Mouse (Mus musculus) lung, adult 2 months (tissue): ENCODE results near the gene Draxin. TPM values are rescaled to one million over a fixed set of nuclear protein-coding genes. Genes with fewer than 3 reads are reported as not detected.

ENCODE experiments used
- DNase-seq: peaks from one replicate; pipeline ENCODE4 v3.0.0; 2022
- H3K4me1 ChIP-seq: fragments of 200-500 bp; 2 replicates; pipeline ENCODE4 v1.6.1; 2011; ENCODE audit warnings: low read length; ENCODE audit not compliant: control insufficient read depth, insufficient read depth
- H3K4me3 ChIP-seq: fragments of 200-500 bp; replicated peaks from 2 replicates; pipeline ENCODE3; 2011; ENCODE audit warnings: low read depth, mild to moderate bottlenecking, control low read depth, low read length; ENCODE audit errors: extremely low read depth
- CTCF ChIP-seq: fragments of 200-500 bp; IDR thresholded peaks from 2 replicates; pipeline ENCODE4 v1.5.1; 2011; ENCODE audit warnings: mild to moderate bottlenecking, low read length, control low read depth; ENCODE audit not compliant: insufficient read depth
- POLR2A ChIP-seq: fragments of 200-500 bp; IDR thresholded peaks from 2 replicates; pipeline ENCODE4 v1.6.1; 2011; ENCODE audit warnings: low read depth, mild to moderate bottlenecking, control low read depth, low read length, borderline replicate concordance; ENCODE audit errors: extremely low read depth
- WGBS: fragments of 180-500 bp; shearing (Covaris S2); methylation state at CpG from one replicate; pipeline ENCODE4 v1.1.7; 2018; 5-methylcytosine and 5-hydroxymethylcytosine counted together
- polyA plus RNA-seq: library from polyadenylated mRNA; depleted of rRNA; stranded (reverse); fragments of >200 nt; gene quantifications from 2 replicates; pipeline ENCODE4 v1.2.3, GENCODE M21; 2012

Gene Draxin
- polyA plus RNA-seq, 1 experiment: 0.59 TPM

DNA sequence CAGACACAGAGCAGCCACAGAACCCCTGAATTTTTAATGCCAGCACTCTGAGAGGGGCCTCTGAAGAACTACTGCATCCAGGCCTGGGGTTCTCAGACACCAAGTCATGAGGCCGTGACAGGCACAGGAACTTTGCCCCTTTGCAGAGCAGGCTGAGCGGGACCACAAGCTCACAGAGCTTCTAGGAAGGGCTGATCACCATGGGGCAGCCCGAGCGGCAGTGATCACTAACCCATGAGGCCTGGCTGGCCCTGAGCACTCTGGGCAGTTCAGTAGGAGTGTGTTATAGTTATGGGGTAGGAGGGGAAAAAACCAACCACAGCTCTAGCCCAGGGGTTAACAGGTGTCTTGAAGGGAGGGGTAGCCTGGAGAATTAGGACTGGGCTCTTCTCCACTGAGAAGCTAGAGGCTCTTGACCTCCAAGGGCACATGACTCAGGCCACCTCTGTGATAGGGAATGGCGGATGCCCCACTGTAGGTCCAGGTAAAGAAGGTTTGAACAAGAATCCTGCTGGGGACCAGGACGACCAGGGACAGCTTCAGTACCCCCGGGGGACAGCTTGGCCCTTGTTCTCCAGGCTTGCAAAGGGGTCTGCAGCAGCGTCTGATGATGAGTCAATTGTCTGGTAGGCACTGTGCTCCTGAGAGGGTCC is 50.4 kb downstream of the Draxin start:
- no peak overlapping the region for H3K4me3 ChIP-seq
- TF ChIP-seq POLR2A (no peak), CTCF (no peak)
- 91% methylated on average over 8 of the region's 8 CpGs for WGBS
- peaks cover 13% of the 10 kb centered on the region for H3K4me1 ChIP-seq
- DNase-seq: no peak

DNA sequence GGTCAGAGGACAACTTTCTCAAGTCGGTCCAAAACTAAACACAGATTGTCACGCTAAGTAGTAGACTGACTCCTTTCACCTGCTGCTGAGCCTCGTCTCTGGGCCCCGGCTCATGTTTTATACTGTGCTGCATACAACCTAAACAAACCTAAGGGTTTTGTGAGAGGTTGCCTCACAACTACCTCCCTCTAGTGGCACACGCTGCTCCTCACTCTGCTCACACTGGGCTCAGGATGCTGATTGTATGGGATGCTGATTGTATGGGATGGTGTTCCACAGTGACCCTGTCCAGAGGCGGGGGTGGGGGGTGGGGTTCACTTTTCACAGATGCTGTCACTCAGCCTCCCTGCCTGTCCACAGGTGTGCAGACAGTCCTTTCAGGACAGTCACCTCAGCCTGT is 51.3 kb downstream of the Draxin start:
- H3K4me1 ChIP-seq: peaks cover 9% of the 10 kb centered on the region
- TF ChIP-seq POLR2A: no peak
- TF ChIP-seq CTCF: 0 out of 2 replicates have a peak, but pooled peaks have one; percentile 11
- WGBS: 61% methylated on average over 6 of the region's 6 CpGs
- no peak overlapping the region for H3K4me3 ChIP-seq
- DNase-seq: no peak

DNA sequence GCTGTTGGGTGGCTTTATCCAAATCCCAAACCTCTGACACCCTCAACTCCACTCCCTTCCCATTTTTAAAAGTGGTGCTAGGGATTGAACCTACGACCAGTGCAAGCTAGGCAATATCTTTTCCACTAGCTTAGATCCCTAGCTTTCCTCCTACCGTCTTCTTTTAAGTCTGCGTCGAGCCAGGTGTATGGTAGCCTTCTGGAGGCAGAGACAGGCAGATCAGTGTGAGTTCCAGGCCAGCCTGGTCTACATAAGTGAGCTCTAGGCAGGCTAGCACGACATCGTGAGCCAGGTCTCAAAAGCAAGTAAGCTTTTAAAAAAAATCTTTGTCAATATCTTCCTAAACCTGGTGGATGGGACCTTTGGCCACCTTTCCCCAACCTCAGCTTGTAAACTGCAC is 54.6 kb downstream of the Draxin start:
- Histone ChIP-seq H3K4me3 (no peak overlapping the region), H3K4me1 (no peaks in the 10 kb centered on the region)
- TF ChIP-seq CTCF: no peak
- no peak for TF ChIP-seq POLR2A
- DNase-seq: no peak
- 85% methylated on average over 6 of the region's 6 CpGs for WGBS

DNA sequence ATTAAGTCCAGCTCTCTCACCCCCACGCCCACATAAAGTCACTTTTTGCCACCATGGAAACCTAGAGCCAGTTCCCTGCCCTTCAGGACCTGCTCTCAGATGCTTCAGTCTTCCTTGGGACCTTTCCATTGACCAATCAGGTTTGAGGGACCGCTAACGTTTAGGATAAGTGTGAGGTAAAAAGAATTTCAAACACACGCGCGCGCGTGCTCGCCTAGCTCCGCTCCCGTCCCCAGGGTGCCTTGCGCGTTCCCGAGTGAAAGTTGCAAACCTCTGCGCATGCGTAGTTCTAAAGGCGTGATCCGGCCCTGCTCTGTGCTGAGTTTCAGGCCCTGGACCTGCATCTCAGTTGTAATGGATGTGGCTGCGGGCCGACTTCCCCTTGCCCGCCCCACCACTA is 55.2 kb downstream of the Draxin start:
- DNase-seq: peak; percentile 62
- Histone ChIP-seq H3K4me3 (peak overlapping the region; percentile 54), H3K4me1 (no peaks in the 10 kb centered on the region)
- no peak for TF ChIP-seq POLR2A
- WGBS: 35% methylated on average over 21 of the region's 21 CpGs

DNA sequence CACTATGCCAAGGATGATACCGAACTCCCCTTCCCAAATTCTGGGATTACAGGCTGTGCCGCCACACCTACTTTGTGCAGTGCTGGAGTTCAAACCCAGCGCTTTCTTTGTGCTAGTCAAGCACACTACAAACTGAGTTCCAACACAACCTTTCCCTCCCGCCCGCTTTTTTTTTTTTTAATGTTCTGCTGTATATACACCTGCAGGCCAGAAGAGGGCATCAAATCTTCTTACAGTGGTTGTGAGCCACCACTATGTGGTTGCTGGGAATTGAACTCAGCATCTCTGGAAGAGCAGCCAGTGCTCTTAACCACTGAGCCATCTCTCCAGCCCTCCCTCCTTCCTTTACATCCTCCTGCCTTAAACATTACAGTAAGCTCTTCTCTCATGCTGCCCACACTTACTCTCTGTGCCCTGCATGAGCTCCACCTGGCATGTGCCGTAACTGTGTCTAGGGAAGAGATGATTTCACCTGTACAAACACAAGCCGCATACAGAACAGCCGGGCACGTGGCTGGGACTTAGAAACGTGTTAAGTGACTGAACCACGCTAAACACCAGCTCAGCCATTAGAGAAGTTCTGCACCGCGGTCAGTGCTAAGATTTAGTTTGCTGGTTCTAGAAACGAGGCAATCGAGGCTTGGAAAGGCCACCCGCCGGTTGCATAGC is 55.8 kb downstream of the Draxin start:
- WGBS: 35% methylated on average over 17 of the region's 17 CpGs
- Histone ChIP-seq H3K4me3 (no peak overlapping the region), H3K4me1 (no peaks in the 10 kb centered on the region)
- TF ChIP-seq CTCF (no peak), POLR2A (no peak)
- peak; percentile 19 for DNase-seq

DNA sequence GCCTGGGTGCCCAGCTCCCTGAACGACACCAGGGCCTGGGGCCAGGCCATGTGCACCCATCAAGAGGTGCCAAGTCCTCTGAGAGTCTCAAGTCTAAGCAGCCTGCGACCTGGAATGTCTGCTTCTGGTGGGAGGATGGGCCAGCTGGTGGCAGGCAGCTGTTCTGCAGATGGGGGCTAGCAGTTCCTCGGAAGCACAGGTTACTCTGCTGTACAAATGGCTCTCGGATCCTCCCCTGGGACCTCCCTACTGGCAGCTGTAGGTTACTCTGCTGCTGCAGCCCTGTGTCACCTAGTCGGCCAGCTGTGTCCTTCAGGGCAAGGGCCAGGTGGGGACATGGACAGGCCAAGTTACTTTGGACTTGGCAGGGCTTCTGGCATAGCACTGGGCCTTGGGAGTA is 59.0 kb downstream of the Draxin start:
- WGBS: 65% methylated on average over 5 of the region's 5 CpGs
- H3K4me3 ChIP-seq: no peak overlapping the region
- TF ChIP-seq POLR2A: no peak
- TF ChIP-seq CTCF: no peak
- no peaks in the 10 kb centered on the region for H3K4me1 ChIP-seq
- DNase-seq: no peak

DNA sequence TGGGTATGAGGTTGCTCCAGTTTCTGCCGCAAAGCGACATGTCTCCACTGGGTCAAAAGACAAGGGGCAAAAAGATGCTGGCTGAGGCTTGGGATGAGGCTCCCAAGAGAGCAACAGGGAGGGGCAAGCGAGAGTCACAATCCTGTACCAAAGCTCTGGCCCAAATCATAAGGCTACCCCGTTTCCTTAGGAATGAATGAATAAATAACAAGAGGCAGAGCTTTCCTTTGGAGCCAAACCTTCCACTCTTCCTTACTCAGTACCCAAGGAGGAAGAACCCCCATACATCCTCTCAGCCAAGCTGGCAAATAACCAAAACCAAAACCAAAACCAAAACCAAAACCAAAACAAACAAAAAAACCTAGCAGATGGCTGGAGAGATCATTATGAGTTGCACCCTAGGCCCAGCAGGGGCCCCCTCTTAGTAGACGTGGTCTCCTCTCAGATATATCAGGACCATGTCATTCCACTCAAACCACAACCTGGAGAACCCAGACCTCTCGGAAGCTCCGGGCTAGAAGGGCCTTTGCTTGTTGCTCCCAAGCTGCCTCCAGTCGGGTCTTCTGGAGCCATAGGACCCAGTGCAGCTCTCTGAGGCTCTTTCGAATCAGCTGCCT is 60.8 kb downstream of the Draxin start:
- Histone ChIP-seq H3K4me3 (no peak overlapping the region), H3K4me1 (no peaks in the 10 kb centered on the region)
- TF ChIP-seq CTCF: no peak
- TF ChIP-seq POLR2A: no peak
- no peak for DNase-seq
- 77% methylated on average over 9 of the region's 9 CpGs for WGBS

DNA sequence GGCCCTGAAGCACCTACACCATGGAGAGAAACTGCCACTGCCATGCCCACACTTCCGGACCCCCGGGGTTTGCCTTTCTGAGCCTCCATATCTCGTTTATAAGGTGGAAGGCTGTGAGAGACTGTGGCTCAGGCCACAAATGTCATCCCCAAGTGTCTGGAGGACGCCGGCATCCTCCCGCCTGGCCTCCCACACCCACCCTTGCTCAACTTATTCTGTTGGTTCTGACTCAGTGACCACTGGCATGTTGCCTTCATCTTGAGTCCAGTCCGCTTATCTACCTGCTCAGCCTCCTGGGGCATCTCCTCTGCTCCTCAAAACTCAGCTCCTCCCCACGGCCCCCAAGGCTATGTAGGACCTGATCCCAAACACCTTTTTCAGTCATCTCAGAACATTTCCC is 63.2 kb downstream of the Draxin start:
- 87% methylated on average over 8 of the region's 8 CpGs for WGBS
- TF ChIP-seq POLR2A (no peak), CTCF (no peak)
- Histone ChIP-seq H3K4me3 (no peak overlapping the region), H3K4me1 (no peaks in the 10 kb centered on the region)
- no peak for DNase-seq

DNA sequence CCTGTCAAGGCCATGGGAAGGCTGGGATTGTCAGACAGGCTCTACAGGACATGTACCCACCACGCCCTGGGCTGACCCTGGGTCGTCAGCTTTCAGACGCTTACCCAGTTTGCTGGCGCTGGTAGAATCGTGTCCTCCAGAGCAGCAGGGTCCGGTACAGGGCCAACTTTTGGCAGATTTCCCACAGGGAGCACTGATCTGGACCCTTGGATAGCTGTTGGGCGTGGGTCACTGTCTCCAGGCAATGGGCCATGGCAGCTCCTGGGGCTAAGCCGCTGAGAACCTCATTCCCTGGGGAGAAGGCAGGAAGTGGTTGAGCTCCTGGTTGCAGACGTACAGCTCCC is 64.1 kb downstream of the Draxin start:
- TF ChIP-seq POLR2A (no peak), CTCF (no peak)
- no peak overlapping the region for H3K4me3 ChIP-seq
- WGBS: 55% methylated on average over 9 of the region's 9 CpGs
- no peaks in the 10 kb centered on the region for H3K4me1 ChIP-seq
- no peak for DNase-seq

DNA sequence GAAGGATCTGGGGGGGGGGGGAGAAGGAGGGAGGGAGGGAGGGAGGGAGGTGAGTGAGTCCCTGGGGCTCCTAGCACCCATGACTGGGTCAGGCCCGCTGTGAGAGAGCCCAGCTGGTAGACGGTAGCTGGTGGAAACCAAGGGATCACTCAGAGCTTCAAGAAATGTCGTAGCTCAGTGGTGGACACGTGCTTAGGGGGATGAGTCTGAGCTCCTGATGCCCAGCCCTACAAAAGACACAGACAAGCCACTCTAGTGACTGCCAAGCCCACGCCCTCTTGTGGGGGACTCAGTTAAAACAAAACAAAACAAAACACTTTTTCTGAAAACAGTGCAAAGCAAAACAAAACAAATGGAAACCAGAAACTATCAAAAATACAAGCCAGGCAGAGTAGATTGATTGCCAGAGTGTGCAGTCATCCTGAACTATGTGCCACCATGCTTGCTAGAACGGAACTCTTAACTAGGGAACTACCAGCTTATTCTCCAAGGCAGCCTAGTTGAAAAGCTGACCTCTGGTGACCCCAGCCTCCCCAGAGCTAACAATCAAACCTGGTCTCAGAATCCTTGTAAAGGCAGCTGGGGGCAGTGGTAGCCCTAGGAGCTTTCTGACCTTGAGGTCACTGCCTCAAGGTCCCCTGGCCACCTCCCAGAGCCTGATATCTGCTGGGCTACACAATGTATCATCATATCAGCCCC is 64.6 kb downstream of the Draxin start:
- Histone ChIP-seq H3K4me3 (no peak overlapping the region), H3K4me1 (no peaks in the 10 kb centered on the region)
- 45% methylated on average over 6 of the region's 6 CpGs for WGBS
- no peak for DNase-seq
- TF ChIP-seq POLR2A (no peak), CTCF (0 out of 2 replicates have a peak, but pooled peaks have one; percentile 2)
